ENCODE assay signal across 18 mouse cellular contexts in genomic region chr1:180314641-180315040, GRCm38 (mm10). TPM values are rescaled to one million over a fixed set of nuclear protein-coding genes. Genes with fewer than 3 reads are reported as not detected.
DNase-seq lines count a peak whose midpoint lies in the region; ATAC-seq lines count a peak whose summit lies in the region.
"Had no signal": no experiment of that assay in that cellular context is flagged by ENCODE, and none has a peak within 500 bp of the region (broad histone marks: within the 10 kb centered on the region; RNA-seq: fewer than 3 reads in every experiment).

No protein-coding gene starts in this region.

- WGBS in heart, embryonic 13.5 days, result 61% methylated on average over 11 of the region's 11 CpGs
- 80% methylated on average over 11 of the region's 11 CpGs for WGBS in hindbrain, embryonic 16.5 days

- peak overlapping the region; percentile 78 for H3K27ac ChIP-seq in heart, embryonic 13.5 days (replicated peaks)
- H3K27ac ChIP-seq in hindbrain, embryonic 16.5 days (ENCODE audit: low read depth, low read length), result no peak overlapping the region
- H3K27ac ChIP-seq: hindbrain, postnatal 0 days; liver, embryonic 14.5 days had no signal

- H3K27me3 ChIP-seq in heart, embryonic 13.5 days (replicated peaks), result no peaks in the 10 kb centered on the region; the same call in 1 of the 2 replicates
- no peaks in the 10 kb centered on the region for H3K27me3 ChIP-seq in hindbrain, embryonic 16.5 days (replicated peaks; ENCODE audit: control insufficient read depth, insufficient read depth, low read length)

- no peaks in the 10 kb centered on the region for H3K36me3 ChIP-seq in heart, embryonic 13.5 days
- no peaks in the 10 kb centered on the region for H3K36me3 ChIP-seq in hindbrain, embryonic 16.5 days (ENCODE audit: control insufficient read depth, insufficient read depth, low read length)

- no peak for DNase-seq in heart, adult 8-10 months (ENCODE audit: low spot score)
- peak; percentile 43 for DNase-seq in thymus, postnatal 14 days
- DNase-seq in thymus, postnatal 36 days, result no peak
- DNase-seq in induced T-regulatory cell, adult 2 months (ENCODE audit: low read depth), result peak; percentile 58
- no peak for DNase-seq in yolk sac, embryonic 10.5 days (ENCODE audit: low spot score)
- no peak for DNase-seq in adrenal gland, adult 2 months
- DNase-seq: adrenal gland, postnatal 25 days; cerebellum, adult 9-11 months; gastrocnemius, postnatal 14 days; kidney, adult 8-10 months; kidney, postnatal 4 days; layer of hippocampus, postnatal 36 days; lung, postnatal 14 days; right cerebral cortex, postnatal 4 days had no signal

- H3K4me3 ChIP-seq in heart, embryonic 13.5 days, result no peak overlapping the region
- no peak overlapping the region for H3K4me3 ChIP-seq in hindbrain, embryonic 16.5 days (ENCODE audit: low read length)

- 0 out of 2 replicates have a peak overlapping the region, but pooled peaks have one; percentile 14 for H3K9ac ChIP-seq in heart, embryonic 13.5 days
- H3K9ac ChIP-seq in hindbrain, embryonic 16.5 days (ENCODE audit: low read depth, low read length), result no peak overlapping the region
- H3K9ac ChIP-seq: liver, embryonic 14.5 days had no signal

- peak overlapping the region; percentile 28 for H3K4me2 ChIP-seq in heart, embryonic 13.5 days
- no peak overlapping the region for H3K4me2 ChIP-seq in hindbrain, embryonic 16.5 days (ENCODE audit: low read length)

- peaks cover 49% of the 10 kb centered on the region for H3K4me1 ChIP-seq in heart, embryonic 13.5 days
- peaks cover 18% of the 10 kb centered on the region for H3K4me1 ChIP-seq in hindbrain, embryonic 16.5 days (ENCODE audit: control insufficient read depth, insufficient read depth, low read depth, low read length)

- ATAC-seq in heart, embryonic 13.5 days (ENCODE audit: extremely low read depth, insufficient number of reproducible peaks, low FRiP score, low TSS enrichment), result no peak
- ATAC-seq in hindbrain, embryonic 16.5 days, result no peak

- H3K9me3 ChIP-seq in heart, embryonic 13.5 days, result no peaks in the 10 kb centered on the region
- no peaks in the 10 kb centered on the region for H3K9me3 ChIP-seq in hindbrain, embryonic 16.5 days (ENCODE audit: control insufficient read depth, low read length)

RNA-seq across cellular contexts. Expression of gene Itpkb, which starts 15.6 kb away (rescaled TPM):
- polyA plus RNA-seq in heart, embryonic 13.5 days (2015; fragmentation: Nextera tagmentation; extraction: Ambion mirVana), result 5.0 and 5.1 TPM in 2 replicates
- 10 to 100 TPM; 40.9 to 59.4 (median 57.3) TPM for total RNA-seq in heart, adult 8-10 months (2022)
- 3.8 and 4.0 TPM in 2 replicates for polyA plus RNA-seq in hindbrain, embryonic 16.5 days (2015; fragmentation: Nextera tagmentation; extraction: Ambion mirVana)
- 10 to 100 TPM; 45.6 to 76.4 TPM for total RNA-seq in adrenal gland, adult 2 months (2021)
- 22.6 and 25.3 TPM in 2 replicates for polyA plus RNA-seq in adrenal gland, adult 2 months (2012; rRNA removed)

RNA-seq across cellular contexts. Expression of gene Psen2, which starts 51.4 kb away (rescaled TPM):
- polyA plus RNA-seq in heart, embryonic 13.5 days (2015; fragmentation: Nextera tagmentation; extraction: Ambion mirVana), result 15.8 and 17.3 TPM in 2 replicates
- 10 to 100 TPM; 14.7 to 16.0 (median 15.3) TPM for total RNA-seq in heart, adult 8-10 months (2022)
- polyA plus RNA-seq in hindbrain, embryonic 16.5 days (2015; fragmentation: Nextera tagmentation; extraction: Ambion mirVana), result 17.7 and 22.2 TPM in 2 replicates
- 10 to 100 TPM; 32.4 to 33.5 TPM for total RNA-seq in adrenal gland, adult 2 months (2021)
- 60.5 and 75.3 TPM in 2 replicates for polyA plus RNA-seq in adrenal gland, adult 2 months (2012; rRNA removed)

Comparison
In these comparisons a context has a peak if more than half of its experiments do, and no peak if none do; other contexts are left out.
1. DNase-seq: peak in thymus, postnatal 14 days (single experiment) and induced T-regulatory cell, adult 2 months (single experiment); none in heart, adult 8-10 months (single experiment), thymus, postnatal 36 days (0 of 2), yolk sac, embryonic 10.5 days (single experiment) and adrenal gland, adult 2 months (single experiment).